Mouse (Mus musculus): ENCODE measurements around the gene Sf3b3.

DNA sequence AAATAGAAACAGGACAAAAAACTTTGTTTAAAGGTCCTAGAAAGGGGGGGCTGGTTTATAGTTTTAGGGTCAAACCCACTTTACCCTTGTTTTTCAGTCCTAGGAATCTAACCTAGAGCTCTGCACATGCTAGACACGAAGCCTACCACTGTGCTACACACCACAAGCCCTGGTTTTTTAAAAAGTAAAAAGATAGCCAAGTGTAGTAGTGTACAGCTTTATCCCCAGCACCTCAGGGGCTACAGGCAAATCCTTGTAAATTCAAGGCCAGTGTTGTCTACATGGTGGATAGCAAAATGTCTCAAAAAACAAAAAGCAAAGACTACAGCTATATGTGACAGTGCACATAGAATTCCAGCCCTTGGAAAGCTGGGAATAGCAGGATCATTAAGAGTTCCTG is 29.6 kb downstream of the Sf3b3 start:
- no peak for TF ChIP-seq CTCF (IDR thresholded peaks at IDR 0.05; ENCODE audit: low read depth)
- TF ChIP-seq EP300 (optimal IDR thresholded peaks at IDR 0.05) = no peak

Data from stomach, postnatal 0 days (tissue).